ENCODE assay signal across 13 mouse cellular contexts in genomic region chr10:110991307-110992046, GRCm38 (mm10). TPM values are rescaled to one million over a fixed set of nuclear protein-coding genes. Genes with fewer than 3 reads are reported as not detected.
DNase-seq lines count a peak whose midpoint lies in the region; ATAC-seq and TF ChIP-seq lines count a peak whose summit lies in the region.
"Had no signal": no experiment of that assay in that cellular context is flagged by ENCODE, and none has a peak within 500 bp of the region (broad histone marks: within the 10 kb centered on the region; RNA-seq: fewer than 3 reads in every experiment).

No protein-coding gene starts in this region.

- no peak for TF ChIP-seq POLR2A in kidney, adult 2 months (IDR thresholded peaks at IDR 0.05; ENCODE audit: low read depth, low read length)

- DNase-seq in gastrocnemius, adult 2 months = no peak
- DNase-seq in gastrocnemius, adult 18-20 months (ENCODE audit: low spot score) = no peak
- no peak for DNase-seq in kidney, adult 2 months
- DNase-seq in kidney, postnatal 4 days = no peak
- no peak for DNase-seq in midbrain, embryonic 14.5 days
- no peak for DNase-seq in right cerebral cortex, adult 2 months (ENCODE audit: low spot score in 2 of 2)
- no peak for DNase-seq in thymus, postnatal 10 days (ENCODE audit: low spot score in 2 of 2)
- DNase-seq: cerebellum, adult 9-10 months; gastrocnemius, postnatal 14 days; lung, adult 2 months; thymus, postnatal 25 days had no signal

- peak overlapping the region; percentile 83 for H3K27ac ChIP-seq in gastrocnemius, adult 2 months
- H3K27ac ChIP-seq in kidney, adult 2 months (ENCODE audit: insufficient read depth, low read depth, low read length) = peak overlapping the region; percentile 22; the same call in 1 of the 2 replicates
- 0 out of 2 replicates have a peak overlapping the region, but pooled peaks have one; percentile 41 for H3K27ac ChIP-seq in midbrain, embryonic 14.5 days (replicated peaks; ENCODE audit: low read depth, low read length)

- H3K9ac ChIP-seq in midbrain, embryonic 14.5 days (replicated peaks; ENCODE audit: low read length) = no peak overlapping the region

- H3K9me3 ChIP-seq in midbrain, embryonic 14.5 days (ENCODE audit: control insufficient read depth, low read length) = no peaks in the 10 kb centered on the region

- peak overlapping the region; percentile 30 for H3K4me3 ChIP-seq in gastrocnemius, adult 2 months
- H3K4me3 ChIP-seq in kidney, adult 2 months (ENCODE audit: insufficient read depth, low read depth, low read length) = no peak overlapping the region
- H3K4me3 ChIP-seq in midbrain, embryonic 14.5 days (replicated peaks; ENCODE audit: low read depth, low read length) = no peak overlapping the region

- no peak for TF ChIP-seq CTCF in gastrocnemius, adult 2 months (IDR thresholded peaks at IDR 0.05)
- TF ChIP-seq CTCF in kidney, adult 2 months (conservative IDR thresholded peaks at IDR 0.05; ENCODE audit: insufficient read depth, insufficient read length, low read depth, low read length) = no peak

- intact Hi-C loops in gastrocnemius, adult 2 months (cut with DNase I) = loop anchor here (2.0 kb wide), 1 partner anchor 17 kb away; no protein-coding TSS in a partner anchor

- H3K4me2 ChIP-seq in midbrain, embryonic 14.5 days (ENCODE audit: low read length) = no peak overlapping the region

- ATAC-seq in granulocyte monocyte progenitor cell, adult 5-6 weeks (replicated peaks; ENCODE audit: poor library complexity, severe bottlenecking) = 0 out of 2 replicates have a peak, but pooled peaks have one; percentile 24
- ATAC-seq in midbrain, embryonic 14.5 days (ENCODE audit: low FRiP score, low TSS enrichment) = no peak
- ATAC-seq: Patski had no signal

- H3K4me1 ChIP-seq in kidney, adult 2 months (ENCODE audit: control insufficient read depth, insufficient read depth, low read length) = peaks cover 33% of the 10 kb centered on the region
- H3K4me1 ChIP-seq in midbrain, embryonic 14.5 days (ENCODE audit: control insufficient read depth, insufficient read depth, low read length) = peaks cover 11% of the 10 kb centered on the region

- no peaks in the 10 kb centered on the region for H3K27me3 ChIP-seq in kidney, adult 2 months (replicated peaks; ENCODE audit: control insufficient read depth, insufficient read depth, low read length)
- H3K27me3 ChIP-seq in midbrain, embryonic 14.5 days (ENCODE audit: control insufficient read depth, insufficient read depth, low read length) = no peaks in the 10 kb centered on the region
- H3K27me3 ChIP-seq: Patski had no signal

- WGBS in kidney, adult 2 months = 66% methylated on average over 6 of the region's 6 CpGs
- 62% methylated on average over 6 of the region's 6 CpGs for WGBS in midbrain, embryonic 14.5 days

- no peaks in the 10 kb centered on the region for H3K36me3 ChIP-seq in kidney, adult 2 months (ENCODE audit: control insufficient read depth, insufficient read depth, low read length)
- no peaks in the 10 kb centered on the region for H3K36me3 ChIP-seq in midbrain, embryonic 14.5 days (ENCODE audit: control insufficient read depth, insufficient read depth, low read length)

RNA-seq across cellular contexts. Expression of gene Zdhhc17, which starts 18.5 kb away (rescaled TPM):
- total RNA-seq in gastrocnemius, adult 2 months (2021) = 10 to 100 TPM; 21.3 to 24.0 TPM
- 10 to 100 TPM; 17.1 to 19.2 TPM for total RNA-seq in gastrocnemius, adult 18-20 months (2021)
- 15.9 and 16.5 TPM in 2 replicates for polyA plus RNA-seq in kidney, adult 2 months (2012; rRNA removed)
- 24.2 and 26.7 TPM in 2 replicates for total RNA-seq in granulocyte monocyte progenitor cell, adult 5-6 weeks (2014; fragmentation: Nextera tagmentation)
- total RNA-seq in granulocyte monocyte progenitor cell, adult 5-6 weeks (2017) = 15.3 and 22.0 TPM in 2 replicates
- polyA plus RNA-seq in midbrain, embryonic 14.5 days (2014; fragmentation: Nextera tagmentation; extraction: Ambion mirVana) = 67.5 and 69.9 TPM in 2 replicates

Comparison
In these comparisons a context has a peak if more than half of its experiments do, and no peak if none do; other contexts are left out.
1. H3K27ac ChIP-seq: peak in every context shown above with its lines; median percentile 83 in gastrocnemius, adult 2 months; 41 in midbrain, embryonic 14.5 days; 22 in kidney, adult 2 months.